Mouse (Mus musculus) myocyte (in vitro differentiated cells): Measurements from ENCODE around the gene Vps33b.

Experiments
- POLR2A ChIP-seq: IDR thresholded peaks from one replicate; pipeline ENCODE4 v1.6.1; 2011; ENCODE audit warnings: low read depth, mild to moderate bottlenecking, control low read depth, moderate library complexity; ENCODE audit not compliant: insufficient read length
- POLR2AphosphoS2 ChIP-seq: IDR thresholded peaks from one replicate; pipeline ENCODE4 v1.6.1; 2011; ENCODE audit warnings: low read depth, control low read depth; ENCODE audit not compliant: insufficient read length

DNA sequence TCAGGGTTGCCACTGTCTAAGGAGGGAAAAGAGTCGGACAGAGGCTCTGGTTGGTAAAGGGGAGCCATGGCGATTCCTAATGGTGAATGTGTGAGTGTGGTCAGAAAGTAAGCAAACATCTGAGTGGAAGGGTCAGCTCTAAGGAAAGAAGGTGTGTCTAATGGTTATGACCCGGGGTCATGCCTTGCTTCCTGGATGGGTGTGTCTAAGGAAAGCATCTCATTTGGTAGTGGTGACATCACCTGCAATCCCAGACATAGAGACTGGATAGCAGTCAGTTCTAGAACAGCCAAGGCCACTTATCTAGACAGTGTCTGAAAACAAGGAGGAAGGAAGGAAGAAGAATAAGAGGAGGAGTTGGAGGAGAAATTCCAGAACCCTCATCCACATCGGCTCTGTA, 65.4 kb downstream of the Vps33b start:
- TF ChIP-seq POLR2AphosphoS2 (no peak), POLR2A (no peak)
